ENCODE assay signal across 26 mouse cellular contexts in genomic region chr2:28713036-28713435, GRCm38 (mm10). TPM values are rescaled to one million over a fixed set of nuclear protein-coding genes. Genes with fewer than 3 reads are reported as not detected.
DNase-seq lines count a peak whose midpoint lies in the region; ATAC-seq and TF ChIP-seq lines count a peak whose summit lies in the region.
"Had no signal": no experiment of that assay in that cellular context is flagged by ENCODE, and none has a peak within 500 bp of the region (broad histone marks: within the 10 kb centered on the region; RNA-seq: fewer than 3 reads in every experiment).

No protein-coding gene starts in this region.

- no peaks in the 10 kb centered on the region for H3K36me3 ChIP-seq in hindbrain, postnatal 0 days (ENCODE audit: insufficient read depth, low read length)
- H3K36me3 ChIP-seq in hindbrain, embryonic 16.5 days (ENCODE audit: control insufficient read depth, insufficient read depth, low read length): no peaks in the 10 kb centered on the region
- no peaks in the 10 kb centered on the region for H3K36me3 ChIP-seq in limb, embryonic 10.5 days
- no peaks in the 10 kb centered on the region for H3K36me3 ChIP-seq in liver, embryonic 12.5 days
- H3K36me3 ChIP-seq: forebrain, embryonic 12.5 days; intestine, embryonic 15.5 days; liver, embryonic 13.5 days; midbrain, embryonic 12.5 days; neural tube, embryonic 13.5 days had no signal

- WGBS in hindbrain, postnatal 0 days: 68% methylated on average over 8 of the region's 8 CpGs
- 79% methylated on average over 8 of the region's 8 CpGs for WGBS in hindbrain, embryonic 16.5 days
- WGBS in limb, embryonic 10.5 days: 86% methylated on average over 8 of the region's 8 CpGs
- WGBS in liver, embryonic 12.5 days (ENCODE audit: insufficient replicate concordance): 74% methylated on average over 8 of the region's 8 CpGs

- no peak overlapping the region for H3K4me2 ChIP-seq in hindbrain, postnatal 0 days (ENCODE audit: low read depth, low read length)
- no peak overlapping the region for H3K4me2 ChIP-seq in hindbrain, embryonic 16.5 days (ENCODE audit: low read length)
- no peak overlapping the region for H3K4me2 ChIP-seq in liver, embryonic 12.5 days
- H3K4me2 ChIP-seq: forebrain, embryonic 12.5 days; heart, embryonic 11.5 days; intestine, embryonic 15.5 days; liver, embryonic 13.5 days; midbrain, embryonic 12.5 days; neural tube, embryonic 13.5 days had no signal

- H3K9me3 ChIP-seq in hindbrain, postnatal 0 days (ENCODE audit: low read length): no peaks in the 10 kb centered on the region
- no peaks in the 10 kb centered on the region for H3K9me3 ChIP-seq in hindbrain, embryonic 16.5 days (ENCODE audit: control insufficient read depth, low read length)
- no peaks in the 10 kb centered on the region for H3K9me3 ChIP-seq in limb, embryonic 10.5 days (replicated peaks)
- no peaks in the 10 kb centered on the region for H3K9me3 ChIP-seq in liver, embryonic 12.5 days (replicated peaks)
- H3K9me3 ChIP-seq: forebrain, embryonic 12.5 days; intestine, embryonic 15.5 days; liver, embryonic 13.5 days; midbrain, embryonic 12.5 days; neural tube, embryonic 13.5 days had no signal

- no peak overlapping the region for H3K9ac ChIP-seq in hindbrain, postnatal 0 days (replicated peaks; ENCODE audit: low read length)
- H3K9ac ChIP-seq in hindbrain, embryonic 16.5 days (ENCODE audit: low read depth, low read length): no peak overlapping the region
- no peak overlapping the region for H3K9ac ChIP-seq in liver, embryonic 12.5 days
- H3K9ac ChIP-seq: forebrain, embryonic 12.5 days; intestine, embryonic 15.5 days; liver, embryonic 13.5 days; midbrain, embryonic 12.5 days; neural tube, embryonic 13.5 days had no signal

- ATAC-seq in hindbrain, postnatal 0 days: no peak; the same call in 1 of the 2 replicates
- no peak for ATAC-seq in hindbrain, embryonic 16.5 days
- ATAC-seq in liver, embryonic 12.5 days: no peak
- ATAC-seq: intestine, embryonic 15.5 days had no signal

- no peak overlapping the region for H3K27ac ChIP-seq in hindbrain, postnatal 0 days
- H3K27ac ChIP-seq in hindbrain, embryonic 16.5 days (ENCODE audit: low read depth, low read length): no peak overlapping the region
- H3K27ac ChIP-seq in limb, embryonic 10.5 days: peak overlapping the region; percentile 68
- no peak overlapping the region for H3K27ac ChIP-seq in liver, embryonic 12.5 days
- H3K27ac ChIP-seq: forebrain, embryonic 12.5 days; intestine, embryonic 15.5 days; liver, embryonic 13.5 days; midbrain, embryonic 12.5 days; neural tube, embryonic 13.5 days had no signal

- H3K27me3 ChIP-seq in hindbrain, postnatal 0 days (ENCODE audit: insufficient read depth, low read length): no peaks in the 10 kb centered on the region
- H3K27me3 ChIP-seq in hindbrain, embryonic 16.5 days (replicated peaks; ENCODE audit: control insufficient read depth, insufficient read depth, low read length): no peaks in the 10 kb centered on the region
- peaks cover 13% of the 10 kb centered on the region; the same call in 1 of the 2 replicates for H3K27me3 ChIP-seq in limb, embryonic 10.5 days (ENCODE audit: low read depth, poor library complexity, severe bottlenecking)
- H3K27me3 ChIP-seq in liver, embryonic 12.5 days (replicated peaks): no peaks in the 10 kb centered on the region
- H3K27me3 ChIP-seq: intestine, embryonic 15.5 days; liver, embryonic 13.5 days; neural tube, embryonic 13.5 days had no signal

- peak; percentile 71 to 80 for DNase-seq in cerebellum, postnatal 10 days
- DNase-seq in cerebellum, postnatal 25 days: no peak
- peak; percentile 36 for DNase-seq in hindbrain, postnatal 0 days (ENCODE audit: low spot score)
- DNase-seq in NIH3T3 (ENCODE audit: low read depth): peak; percentile 14
- DNase-seq in limb, embryonic 10.5 days (ENCODE audit: low spot score): no peak
- no peak for DNase-seq in neural tube, embryonic 10.5 days (ENCODE audit: extremely low spot score, low spot score)
- DNase-seq: adrenal gland, postnatal 36 days; cerebellum, adult 9-11 months; gastrocnemius, postnatal 10 days; kidney, adult 9 months; kidney, postnatal 36 days; liver, embryonic 13.5 days; lung, adult 2 months; lung, postnatal 14 days; retina, postnatal 1 day; right cerebral cortex, postnatal 25 days; spleen, adult 18-20 months had no signal

- no peaks in the 10 kb centered on the region for H3K4me1 ChIP-seq in hindbrain, postnatal 0 days (ENCODE audit: insufficient read depth, low read length)
- H3K4me1 ChIP-seq in hindbrain, embryonic 16.5 days (ENCODE audit: control insufficient read depth, insufficient read depth, low read depth, low read length): no peaks in the 10 kb centered on the region
- peaks cover 29% of the 10 kb centered on the region for H3K4me1 ChIP-seq in limb, embryonic 10.5 days
- no peaks in the 10 kb centered on the region for H3K4me1 ChIP-seq in liver, embryonic 12.5 days
- H3K4me1 ChIP-seq: forebrain, embryonic 12.5 days; intestine, embryonic 15.5 days; liver, embryonic 13.5 days had no signal

- no peak overlapping the region for H3K4me3 ChIP-seq in hindbrain, postnatal 0 days (ENCODE audit: low read length)
- no peak overlapping the region for H3K4me3 ChIP-seq in hindbrain, embryonic 16.5 days (ENCODE audit: low read length)
- no peak overlapping the region for H3K4me3 ChIP-seq in limb, embryonic 10.5 days
- no peak overlapping the region for H3K4me3 ChIP-seq in liver, embryonic 12.5 days
- H3K4me3 ChIP-seq: forebrain, embryonic 12.5 days; intestine, embryonic 15.5 days; liver, embryonic 13.5 days; midbrain, embryonic 12.5 days; neural tube, embryonic 13.5 days had no signal

- no peak for TF ChIP-seq CTCF in hindbrain, postnatal 0 days (IDR thresholded peaks at IDR 0.05; ENCODE audit: low read depth)

RNA-seq across cellular contexts. Expression of gene Ak8, which starts 13.1 kb away (rescaled TPM):
- total RNA-seq in hindbrain, postnatal 0 days (2014; rRNA removed): 0.58 and 1.6 TPM in 2 replicates
- polyA plus RNA-seq in hindbrain, postnatal 0 days (2015; fragmentation: Nextera tagmentation; extraction: Ambion mirVana): 3.3 and 3.5 TPM in 2 replicates
- polyA plus RNA-seq in hindbrain, embryonic 16.5 days (2015; fragmentation: Nextera tagmentation; extraction: Ambion mirVana): 2.9 and 3.3 TPM in 2 replicates
- 0.41 and 0.58 TPM in 2 replicates for polyA plus RNA-seq in limb, embryonic 10.5 days (2016; fragmentation: Nextera tagmentation; extraction: Ambion mirVana)
- 0.14 and 0.35 TPM in 2 replicates for polyA plus RNA-seq in liver, embryonic 12.5 days (2016; fragmentation: Nextera tagmentation; extraction: Ambion mirVana)
- total RNA-seq: gastrocnemius, postnatal 10 days; granulocyte monocyte progenitor cell, adult 5-6 weeks had no signal

RNA-seq across cellular contexts. Expression of gene Spaca9, which starts 13.5 kb away (rescaled TPM):
- total RNA-seq in hindbrain, postnatal 0 days (2014; rRNA removed): 0.89 TPM in 1 of 2 replicates, not detected in the other
- polyA plus RNA-seq in hindbrain, postnatal 0 days (2015; fragmentation: Nextera tagmentation; extraction: Ambion mirVana): 2.9 and 3.7 TPM in 2 replicates
- polyA plus RNA-seq in hindbrain, embryonic 16.5 days (2015; fragmentation: Nextera tagmentation; extraction: Ambion mirVana): 3.2 and 3.4 TPM in 2 replicates
- 2.5 and 2.8 TPM in 2 replicates for polyA plus RNA-seq in limb, embryonic 10.5 days (2016; fragmentation: Nextera tagmentation; extraction: Ambion mirVana)
- 1.9 and 2.6 TPM in 2 replicates for polyA plus RNA-seq in liver, embryonic 12.5 days (2016; fragmentation: Nextera tagmentation; extraction: Ambion mirVana)
- total RNA-seq: gastrocnemius, postnatal 10 days; left cerebral cortex, postnatal 25 days had no signal

Comparison
In these comparisons a context has a peak if more than half of its experiments do, and no peak if none do; other contexts are left out.
1. DNase-seq: peak in cerebellum, postnatal 10 days (2 of 2), hindbrain, postnatal 0 days (single experiment) and NIH3T3 (single experiment); none in cerebellum, postnatal 25 days (0 of 2), limb, embryonic 10.5 days (single experiment) and neural tube, embryonic 10.5 days (single experiment).